Mouse (Mus musculus) kidney, adult 11 months (tissue): ENCODE measurements around the gene Bloc1s6.

Experiments
- DNase-seq: peaks from one replicate; pipeline ENCODE4 v3.0.0; 2022

Gene Bloc1s6

GRCm38 (mm10) chr2:122737894-122738830 lies at the start of gene Bloc1s6:
Gene Bloc1s6, plus strand, starts transcription at chr2:122738503.
- peak; percentile 90 for DNase-seq

GRCm38 (mm10) chr2:122697526-122697925 lies 40.8 kb upstream of the Bloc1s6 start:
- DNase-seq, result no peak

GRCm38 (mm10) chr2:122701012-122701411 lies 37.3 kb upstream of the Bloc1s6 start:
- DNase-seq, result no peak

- peak; percentile 43 for DNase-seq
These were observed 36.5 kb upstream of the Bloc1s6 start for GRCm38 (mm10) chr2:122701871-122702180.

- DNase-seq, result peak; percentile 69
These were observed 35.9 kb upstream of the Bloc1s6 start, which contains the start of gene Slc30a4 for GRCm38 (mm10) chr2:122702181-122703036. Gene Slc30a4, minus strand, starts transcription at chr2:122702663.

- DNase-seq, result no peak
These were observed 33.7 kb upstream of the Bloc1s6 start for GRCm38 (mm10) chr2:122704572-122704971.

GRCm38 (mm10) chr2:122708080-122708479 lies 30.2 kb upstream of the Bloc1s6 start:
- no peak for DNase-seq

- DNase-seq, result no peak
These were observed 29.1 kb upstream of the Bloc1s6 start for GRCm38 (mm10) chr2:122709156-122709555.

GRCm38 (mm10) chr2:122711911-122712310 lies 26.4 kb upstream of the Bloc1s6 start:
- DNase-seq, result no peak

- no peak for DNase-seq
These were observed 25.5 kb upstream of the Bloc1s6 start for GRCm38 (mm10) chr2:122712848-122713247.

GRCm38 (mm10) chr2:122715148-122715692 lies 23.1 kb upstream of the Bloc1s6 start:
- no peak for DNase-seq

GRCm38 (mm10) chr2:122716301-122716842 lies 21.9 kb upstream of the Bloc1s6 start:
- DNase-seq, result no peak

GRCm38 (mm10) chr2:122719232-122719631 lies 19.1 kb upstream of the Bloc1s6 start:
- no peak for DNase-seq

- no peak for DNase-seq
These were observed 17.7 kb upstream of the Bloc1s6 start for GRCm38 (mm10) chr2:122720564-122720963.

- no peak for DNase-seq
These were observed 12.7 kb upstream of the Bloc1s6 start for GRCm38 (mm10) chr2:122725604-122726003.

GRCm38 (mm10) chr2:122731456-122731855 lies 6.8 kb upstream of the Bloc1s6 start:
- no peak for DNase-seq

- no peak for DNase-seq
These were observed 720 bp downstream of the Bloc1s6 start for GRCm38 (mm10) chr2:122739023-122739422.

- DNase-seq, result no peak
These were observed 8.2 kb downstream of the Bloc1s6 start for GRCm38 (mm10) chr2:122746461-122746860.

- DNase-seq, result peak; percentile 30
These were observed 15.5 kb downstream of the Bloc1s6 start for GRCm38 (mm10) chr2:122753739-122754343.

GRCm38 (mm10) chr2:122759791-122760190 lies 21.5 kb downstream of the Bloc1s6 start:
- DNase-seq, result no peak

GRCm38 (mm10) chr2:122762991-122763390 lies 24.7 kb downstream of the Bloc1s6 start:
- DNase-seq, result no peak

- no peak for DNase-seq
These were observed 26.2 kb downstream of the Bloc1s6 start for GRCm38 (mm10) chr2:122764526-122764925.
